9 mouse cellular contexts compared by ENCODE assay signal in the genomic region with DNA sequence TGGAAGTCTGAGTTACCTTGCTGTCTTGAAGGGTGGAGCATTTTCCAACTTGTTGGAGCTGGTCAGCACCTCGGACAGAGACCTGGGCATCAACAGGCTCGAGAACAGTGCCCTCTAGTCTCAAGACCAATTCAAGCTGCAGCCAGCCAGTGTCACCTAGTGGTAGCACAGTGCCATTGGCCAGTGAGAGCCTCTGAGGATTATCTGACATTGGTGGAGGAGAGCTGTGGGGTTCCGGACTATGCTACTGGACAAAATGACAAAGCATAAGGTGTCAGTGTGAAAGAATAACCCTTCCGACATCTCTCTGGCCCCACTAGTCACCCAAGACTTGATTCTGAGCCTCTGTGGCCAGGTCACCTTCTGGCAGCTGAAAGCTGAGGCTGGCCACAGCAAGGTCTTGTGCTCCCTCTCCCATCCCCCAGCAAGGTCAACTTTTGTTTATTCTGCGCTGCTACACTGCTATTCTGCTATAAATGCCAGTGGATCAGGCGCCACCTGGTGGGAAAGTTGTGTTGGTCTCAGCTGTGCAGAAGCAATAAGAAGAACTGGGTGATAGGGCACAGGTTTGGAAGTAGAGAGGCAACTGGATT.
DNase-seq lines count a peak whose midpoint lies in the region; ATAC-seq and TF ChIP-seq lines count a peak whose summit lies in the region.
"Had no signal": no experiment of that assay in that cellular context is flagged by ENCODE, and none has a peak within 500 bp of the region (broad histone marks: within the 10 kb centered on the region; RNA-seq: fewer than 3 reads in every experiment).

No protein-coding gene starts in this region.

- no peak overlapping the region for H3K4me2 ChIP-seq in forebrain, embryonic 13.5 days
- no peak overlapping the region for H3K4me2 ChIP-seq in lung, embryonic 14.5 days
- H3K4me2 ChIP-seq: embryonic facial prominence, embryonic 15.5 days had no signal

- H3K9ac ChIP-seq in ES-E14 (ENCODE audit: insufficient read depth, low read depth, low read length, poor library complexity, severe bottlenecking) = no peak overlapping the region
- no peak overlapping the region for H3K9ac ChIP-seq in forebrain, embryonic 13.5 days
- no peak overlapping the region for H3K9ac ChIP-seq in lung, embryonic 14.5 days
- H3K9ac ChIP-seq: embryonic facial prominence, embryonic 15.5 days had no signal

- peak; percentile 64 for DNase-seq in ES-E14 (ENCODE audit: low read depth, low spot score)
- peak; percentile 1 for DNase-seq in c-Kit-positive CD71-positive TER-119-negative erythroid progenitor cells, embryonic 14.5 days (ENCODE audit: low read depth)
- peak; percentile 68 to 78 for DNase-seq in heart, postnatal 10 days
- peak; percentile 79 to 89 for DNase-seq in kidney, postnatal 36 days
- DNase-seq in lung, embryonic 14.5 days = peak; percentile 90
- peak; percentile 64 for DNase-seq in ovary, postnatal 14 days (ENCODE audit: low spot score)

- no peaks in the 10 kb centered on the region for H3K36me3 ChIP-seq in ES-E14 (ENCODE audit: control insufficient read depth, insufficient read depth, low read length, poor library complexity, severe bottlenecking)
- H3K36me3 ChIP-seq in forebrain, embryonic 13.5 days (ENCODE audit: poor library complexity, severe bottlenecking) = no peaks in the 10 kb centered on the region
- H3K36me3 ChIP-seq in lung, embryonic 14.5 days (ENCODE audit: insufficient read depth) = no peaks in the 10 kb centered on the region
- H3K36me3 ChIP-seq: embryonic facial prominence, embryonic 15.5 days had no signal

- intact Hi-C loops in heart, postnatal 10 days (cut with DNase I) = loop anchor here (1.0 to 10.0 kb wide), 4 partner anchors 301 to 599 kb away; no protein-coding TSS in a partner anchor

- H3K4me3 ChIP-seq in ES-E14 (ENCODE audit: insufficient read depth in 1 of 2, low read depth in 1 of 2, low read length in 2 of 2, poor library complexity in 1 of 2, severe bottlenecking in 1 of 2) = no peak overlapping the region
- no peak overlapping the region for H3K4me3 ChIP-seq in forebrain, embryonic 13.5 days
- H3K4me3 ChIP-seq in lung, embryonic 14.5 days (ENCODE audit: low read depth, low read length) = no peak overlapping the region
- H3K4me3 ChIP-seq: embryonic facial prominence, embryonic 15.5 days had no signal

- peak; percentile 98 for TF ChIP-seq CTCF in lung, embryonic 14.5 days (IDR thresholded peaks at IDR 0.05; ENCODE audit: low read depth)

- H3K9me3 ChIP-seq in ES-E14 (ENCODE audit: control insufficient read depth, insufficient read depth, low read depth, low read length) = no peaks in the 10 kb centered on the region
- no peaks in the 10 kb centered on the region for H3K9me3 ChIP-seq in forebrain, embryonic 13.5 days (replicated peaks)
- no peaks in the 10 kb centered on the region for H3K9me3 ChIP-seq in lung, embryonic 14.5 days (ENCODE audit: low read depth, low read length)
- H3K9me3 ChIP-seq: embryonic facial prominence, embryonic 15.5 days had no signal

- no peaks in the 10 kb centered on the region for H3K4me1 ChIP-seq in ES-E14 (ENCODE audit: control insufficient read depth in 2 of 2, insufficient read depth in 2 of 2, low read length in 2 of 2, poor library complexity in 1 of 2)
- H3K4me1 ChIP-seq in forebrain, embryonic 13.5 days = peaks cover 6% of the 10 kb centered on the region; the same call in 1 of the 2 replicates
- H3K4me1 ChIP-seq in lung, embryonic 14.5 days (ENCODE audit: insufficient read depth) = no peaks in the 10 kb centered on the region
- H3K4me1 ChIP-seq: embryonic facial prominence, embryonic 15.5 days had no signal

- in situ Hi-C loops in ES-E14 (cut with MboI; ENCODE audit: low sequenced_read_pairs in 2 of 2, unreplicated experiment in 2 of 2) = loop anchor here in 1 of 2 experiments (25.0 kb wide), 1 partner anchor 429 kb away; no protein-coding TSS in a partner anchor

- peak; percentile 73 for ATAC-seq in forebrain, embryonic 13.5 days
- peak; percentile 88 for ATAC-seq in lung, embryonic 14.5 days (ENCODE audit: insufficient read depth)
- ATAC-seq in CD4-positive, CD25-positive, alpha-beta regulatory T cell, adult 4 months = no peak

- H3K27ac ChIP-seq in ES-E14 (ENCODE audit: insufficient read depth, low read depth, low read length, poor library complexity, severe bottlenecking) = no peak overlapping the region
- no peak overlapping the region for H3K27ac ChIP-seq in forebrain, embryonic 13.5 days
- no peak overlapping the region for H3K27ac ChIP-seq in lung, embryonic 14.5 days (ENCODE audit: low read depth)
- H3K27ac ChIP-seq: embryonic facial prominence, embryonic 15.5 days had no signal

- WGBS in forebrain, embryonic 13.5 days = 10% methylated on average over 6 of the region's 6 CpGs
- WGBS in lung, embryonic 14.5 days = 11% methylated on average over 6 of the region's 6 CpGs

- peaks cover 6% of the 10 kb centered on the region; the same call in 1 of the 2 replicates for H3K27me3 ChIP-seq in forebrain, embryonic 13.5 days
- H3K27me3 ChIP-seq in lung, embryonic 14.5 days (ENCODE audit: insufficient read depth, low read length) = no peaks in the 10 kb centered on the region
- H3K27me3 ChIP-seq: embryonic facial prominence, embryonic 15.5 days had no signal

TF ChIP-seq in ES-E14, 5 proteins besides CTCF, POLR2A, EP300 and RAD21:
- TF ChIP-seq ZC3H11A (IDR thresholded peaks at IDR 0.05; ENCODE audit: borderline replicate concordance, low read depth, low read length) (peak; percentile 88), ZNF384 (IDR thresholded peaks at IDR 0.05; ENCODE audit: low read depth, low read length) (no peak), HCFC1 (IDR thresholded peaks at IDR 0.05; ENCODE audit: borderline replicate concordance, insufficient read depth, low read length) (0 out of 2 replicates have a peak, but pooled peaks have one; percentile 55), CHD2 (IDR thresholded peaks at IDR 0.05; ENCODE audit: low read depth, low read length) (no peak), MAFK (IDR thresholded peaks at IDR 0.05; ENCODE audit: insufficient read depth, low read depth, low read length) (no peak)

Comparison
In these comparisons a context has a peak if more than half of its experiments do, and no peak if none do; other contexts are left out.
1. DNase-seq: peak in every context shown above with its lines; median percentile 90 in lung, embryonic 14.5 days; 84 in kidney, postnatal 36 days; 73 in heart, postnatal 10 days; 64 in ES-E14; 64 in ovary, postnatal 14 days; 1 in c-Kit-positive CD71-positive TER-119-negative erythroid progenitor cells, embryonic 14.5 days.